Mouse (Mus musculus): ENCODE measurements at regions not wholly inside any gene's neighbourhood (a gene's known extent, or its start where the extent isn't known, plus 50 kb on each side); places are given as distances from the start of the nearest gene placed in this dataset.

DNA sequence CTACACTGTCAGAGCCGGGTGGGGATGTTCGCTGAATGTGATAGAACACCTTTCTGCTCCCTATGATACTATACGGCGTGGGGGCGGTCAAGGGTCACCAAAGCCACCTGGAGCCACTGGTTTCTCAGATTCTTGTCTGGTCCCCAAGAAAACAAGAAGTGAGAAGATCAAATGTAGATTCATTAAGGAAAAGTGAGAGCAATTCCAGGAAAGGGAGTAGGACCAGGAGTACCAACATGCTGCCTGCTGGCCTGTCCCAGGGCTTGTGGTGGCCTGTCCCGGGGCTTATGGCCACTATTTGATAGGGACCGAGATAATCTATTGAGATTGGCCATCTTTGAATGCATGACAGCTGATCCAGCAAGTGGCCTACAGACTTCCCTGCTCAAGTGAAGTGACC lies 58.8 kb upstream of the Fut8 start:
- DNase-seq (ENCODE audit: low read depth) = no peak

DNA sequence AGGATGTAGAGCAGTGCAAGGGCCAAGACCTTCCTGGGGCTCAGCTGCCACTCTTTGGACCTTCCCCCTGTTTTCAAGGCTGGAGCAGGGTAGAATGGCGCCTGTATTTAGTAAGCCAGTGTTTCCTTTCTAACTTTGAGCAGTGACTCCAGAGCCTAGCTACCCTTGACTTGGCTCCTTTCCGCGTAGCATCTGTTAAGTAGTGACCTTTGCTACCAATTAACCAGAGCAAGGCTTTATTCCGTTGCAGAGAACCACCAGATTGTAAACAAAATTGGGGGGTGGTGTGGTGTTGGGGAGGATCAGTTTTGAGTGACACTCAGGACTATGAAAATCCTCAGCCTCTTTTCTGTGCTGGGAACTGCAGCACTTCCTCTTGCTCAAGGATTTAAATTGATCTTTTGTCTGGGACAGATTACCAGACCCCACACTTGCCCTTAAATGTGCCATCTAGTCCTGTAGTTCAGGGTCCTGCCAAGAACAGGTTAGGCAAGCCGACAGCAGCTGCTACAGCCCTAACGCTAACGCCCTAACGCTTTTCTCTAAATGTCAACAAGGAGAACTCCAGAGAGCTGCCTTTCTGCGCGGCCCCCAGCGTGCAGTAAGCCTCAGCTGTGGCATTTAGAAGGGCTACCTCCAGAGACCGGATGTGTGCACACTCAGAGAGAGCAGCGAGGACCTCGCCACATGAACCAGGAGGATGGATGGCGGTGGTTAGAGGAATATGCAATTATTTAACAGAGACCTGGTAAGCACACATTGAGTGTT lies 59.9 kb upstream of the Fut8 start:
- DNase-seq (ENCODE audit: low read depth) = peak; percentile 50

DNA sequence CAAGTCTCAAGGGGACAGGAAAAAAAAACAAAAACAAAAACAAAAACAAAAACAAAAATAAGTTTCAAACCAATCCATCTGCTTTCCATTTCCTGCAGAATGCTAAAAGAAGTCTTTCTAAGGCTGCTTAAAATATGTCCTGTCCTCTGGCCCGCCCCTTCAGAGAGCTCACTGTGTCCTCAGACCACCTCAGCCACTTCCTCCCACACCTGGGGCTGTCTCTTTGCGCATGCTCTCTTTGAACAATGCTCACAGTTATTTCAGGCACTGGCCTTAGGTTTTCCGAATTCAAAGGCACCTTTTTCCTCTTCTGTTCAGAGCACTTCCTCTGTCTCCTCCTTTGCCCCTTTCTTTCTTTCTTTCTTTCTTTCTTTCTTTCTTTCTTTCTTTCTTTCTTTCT lies 60.6 kb upstream of the Fut8 start:
- peak; percentile 62 for DNase-seq (ENCODE audit: low read depth)

DNA sequence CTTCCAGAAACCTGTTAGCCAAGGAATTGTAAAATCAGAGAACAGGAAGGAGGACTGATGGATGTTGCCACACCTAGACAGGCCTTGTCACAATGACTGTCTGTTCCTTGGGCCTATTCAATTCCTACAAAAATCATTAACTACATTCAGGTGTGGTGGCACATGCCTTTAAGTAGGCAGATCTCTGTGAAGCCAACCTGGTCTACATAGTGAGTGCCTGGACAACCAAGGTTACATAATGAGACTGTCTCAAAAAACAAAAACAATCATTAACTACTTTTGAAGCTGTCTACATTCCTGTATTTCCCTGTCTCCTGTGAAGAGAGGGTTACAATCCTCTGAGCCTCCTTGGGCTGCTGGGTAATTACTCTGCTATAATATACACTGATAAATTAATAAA lies 63.9 kb upstream of the Fut8 start:
- no peak for DNase-seq (ENCODE audit: low read depth)

DNA sequence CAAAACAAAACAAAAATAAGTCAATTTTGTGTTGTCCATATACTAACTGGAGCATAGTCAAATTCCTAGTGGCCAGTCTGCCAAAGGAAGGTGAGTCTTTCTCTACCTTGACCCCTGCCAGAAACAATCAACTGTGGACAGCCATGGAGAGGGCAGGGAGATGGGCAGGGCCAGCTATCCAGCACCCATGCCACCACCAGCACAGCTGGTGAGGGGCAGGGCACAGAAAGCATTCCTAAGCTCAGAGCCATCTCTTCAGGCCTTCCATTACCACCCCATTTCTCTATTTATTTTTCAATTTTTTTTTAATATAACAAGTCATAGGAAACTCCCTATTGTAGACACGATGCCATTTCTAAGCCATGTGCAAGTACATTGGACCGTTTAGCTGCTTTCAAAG lies 65.4 kb upstream of the Fut8 start:
- no peak for DNase-seq (ENCODE audit: low read depth)

DNA sequence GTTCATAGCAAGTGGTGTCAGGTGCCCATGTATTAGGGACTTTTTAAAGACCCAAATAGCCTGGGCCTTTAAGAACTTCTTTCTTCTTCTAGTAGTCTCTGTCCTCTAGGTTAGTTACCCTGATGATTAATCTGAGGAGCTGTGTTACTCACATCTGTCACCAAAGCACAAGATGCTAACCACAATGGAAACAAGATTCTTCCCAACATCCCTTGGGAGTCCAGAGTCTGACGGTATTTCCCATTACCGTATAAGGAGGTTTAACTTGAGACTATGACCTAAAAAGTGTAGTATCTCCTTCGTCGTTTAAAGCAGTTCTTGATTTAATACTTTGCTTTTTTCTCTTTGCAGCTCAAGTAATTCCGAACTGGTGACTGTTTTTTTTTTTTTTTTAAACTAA lies 67.7 kb upstream of the Fut8 start:
- no peak for DNase-seq (ENCODE audit: low read depth)

DNA sequence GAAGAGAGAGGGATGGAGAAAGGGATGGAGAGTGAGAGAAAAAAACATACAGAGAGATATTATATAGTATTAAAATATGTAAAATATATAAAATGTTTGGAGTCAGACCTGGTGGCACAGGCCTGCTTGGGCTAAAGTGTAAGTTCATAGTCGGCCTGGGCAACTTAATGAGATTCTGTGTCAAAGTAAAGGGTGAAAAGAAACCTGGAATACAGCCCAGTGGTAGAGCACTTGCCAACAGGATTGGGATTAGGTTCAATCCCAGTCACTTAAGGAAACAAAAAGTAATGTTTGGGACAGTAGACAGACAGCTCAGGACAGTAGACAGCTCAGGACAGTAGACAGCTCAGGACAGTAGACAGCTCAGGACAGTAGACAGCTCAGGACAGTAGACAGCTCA lies 69.6 kb upstream of the Fut8 start:
- no peak for DNase-seq (ENCODE audit: low read depth)

DNA sequence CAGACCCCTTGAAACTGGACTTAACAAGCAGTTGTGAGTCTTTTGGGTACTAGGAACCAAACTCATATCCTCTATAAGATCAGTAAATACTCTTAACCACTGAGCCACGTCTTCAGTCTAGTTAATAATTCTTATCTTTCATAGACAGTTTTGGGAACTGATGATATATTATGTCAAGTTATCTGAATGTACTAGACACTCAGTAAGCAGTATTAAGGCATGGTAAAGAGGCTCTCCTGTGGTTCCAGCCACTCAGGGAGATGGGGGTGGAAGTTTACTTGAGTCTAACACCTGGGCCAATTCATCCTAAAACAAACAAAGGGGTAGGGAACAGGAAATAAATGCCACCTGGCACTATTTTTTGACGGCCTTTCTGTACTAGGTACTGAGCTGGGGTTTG lies 81.2 kb upstream of the Fut8 start:
- no peak for DNase-seq (ENCODE audit: low read depth)

DNA sequence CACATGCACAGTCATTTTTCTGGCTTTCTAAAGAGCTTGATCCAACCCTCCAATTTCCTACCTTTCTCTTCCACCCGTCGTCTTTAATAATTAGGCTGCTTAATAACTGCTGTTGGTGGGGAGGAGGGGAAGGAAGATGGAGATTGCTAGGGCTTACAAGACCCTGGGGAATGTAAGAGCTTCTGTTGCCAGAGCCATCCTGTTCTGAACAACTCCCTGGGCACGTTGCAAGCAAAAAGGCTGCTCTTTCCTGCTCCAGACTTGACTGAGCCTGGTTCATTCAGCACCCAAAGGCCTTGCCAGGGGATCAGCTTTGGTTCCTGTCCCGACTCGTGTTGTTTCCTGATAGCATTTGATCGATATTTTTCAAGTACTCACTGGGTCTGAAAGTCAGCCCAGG lies 82.3 kb upstream of the Fut8 start:
- no peak for DNase-seq (ENCODE audit: low read depth)

DNA sequence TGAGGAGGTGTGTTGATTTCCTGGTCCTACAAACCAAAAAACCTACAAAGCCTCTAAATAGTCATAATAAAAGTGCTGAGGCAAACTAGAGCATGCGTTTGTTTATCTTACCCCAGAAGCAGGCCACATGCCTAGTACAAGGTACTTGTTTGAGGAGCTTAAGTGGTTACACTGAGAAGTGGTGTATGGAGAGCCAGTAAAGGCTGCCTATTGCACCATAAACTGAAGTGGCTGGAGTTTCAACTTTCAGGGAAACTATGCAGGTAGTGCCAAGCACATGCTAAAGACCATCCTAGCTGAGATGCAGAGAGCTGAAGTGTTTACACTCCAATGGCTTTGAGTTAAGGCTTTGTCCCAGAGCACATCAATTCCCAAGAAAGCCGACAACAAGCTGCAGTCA lies 86.5 kb upstream of the Fut8 start:
- DNase-seq (ENCODE audit: low read depth) = no peak

DNA sequence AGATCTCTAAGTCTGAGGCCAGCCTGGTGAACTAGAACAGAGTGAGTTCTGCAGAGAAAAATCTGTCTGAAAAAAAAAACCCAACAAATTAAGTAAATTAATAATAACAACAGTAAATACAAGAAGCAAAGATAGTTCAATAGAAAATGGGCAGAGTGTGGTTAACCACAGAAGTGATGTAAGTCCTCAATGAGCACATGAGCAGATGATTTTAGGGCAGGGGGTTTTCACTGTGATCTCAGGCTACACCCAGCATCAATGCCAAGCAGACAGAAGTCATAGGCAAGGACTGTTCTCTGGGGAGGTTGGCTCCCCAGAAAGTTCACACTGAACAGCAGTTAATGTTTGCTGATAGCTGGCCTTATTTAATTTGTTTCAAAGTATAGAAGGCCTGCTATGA lies 88.1 kb upstream of the Fut8 start:
- no peak for DNase-seq (ENCODE audit: low read depth)

DNA sequence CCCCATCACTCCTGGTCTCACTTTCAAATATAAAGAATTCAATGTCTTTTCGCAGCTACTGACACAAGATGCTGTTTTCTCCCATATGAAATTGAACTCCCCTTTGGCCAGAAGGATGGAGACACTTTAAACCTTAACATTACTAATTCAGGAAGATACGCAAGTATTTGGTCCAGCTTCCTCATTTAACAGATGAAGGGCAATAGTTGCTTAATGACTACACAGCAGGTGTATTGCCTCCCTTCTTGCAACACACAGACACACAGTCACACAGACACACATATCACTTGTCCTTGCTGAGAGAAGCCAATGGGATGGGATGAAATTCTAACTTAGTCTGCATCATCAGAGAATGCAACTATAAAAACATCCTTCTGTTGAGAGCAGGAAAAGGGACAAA lies 89.8 kb upstream of the Fut8 start:
- DNase-seq (ENCODE audit: low read depth) = no peak

DNA sequence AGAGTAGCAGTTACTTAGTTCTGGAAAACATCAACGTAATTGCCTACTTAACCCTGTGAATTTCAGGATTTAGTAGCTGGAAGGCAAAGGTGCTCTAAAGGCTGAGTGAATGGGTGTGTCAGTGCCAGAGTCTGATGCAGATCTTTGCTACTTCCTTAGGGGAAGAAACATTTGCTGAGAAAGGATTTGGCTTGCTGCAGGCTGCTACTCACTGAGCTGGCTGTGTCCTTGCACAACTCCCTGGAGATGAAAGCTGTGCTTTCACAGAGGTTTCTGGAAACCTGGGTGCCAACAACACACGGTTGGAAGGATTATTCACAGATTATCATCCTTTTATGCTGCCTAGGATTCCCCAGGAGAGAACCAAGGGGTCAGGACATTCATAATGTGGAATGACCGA lies 94.0 kb upstream of the Fut8 start:
- DNase-seq (ENCODE audit: low read depth) = no peak

DNA sequence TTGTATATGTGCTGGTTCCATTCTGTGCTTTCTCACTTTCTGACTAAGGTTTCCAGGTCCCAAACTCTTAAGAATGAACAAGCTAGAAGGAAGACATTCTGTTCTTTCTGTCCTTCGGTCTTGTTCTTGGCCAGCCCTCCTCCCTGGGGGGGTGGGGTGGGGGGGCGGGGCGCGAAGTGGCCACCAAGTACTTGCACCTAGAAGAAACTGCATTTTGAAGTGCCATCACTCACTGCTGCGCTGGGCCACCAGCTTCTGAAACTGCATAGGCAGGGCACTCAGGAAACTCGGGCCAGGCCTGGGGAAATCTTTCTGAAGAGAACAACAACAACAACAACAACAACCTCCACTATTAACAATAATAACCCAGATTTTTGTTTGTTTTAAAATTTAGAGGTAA lies 94.4 kb upstream of the Fut8 start:
- no peak for DNase-seq (ENCODE audit: low read depth)

DNA sequence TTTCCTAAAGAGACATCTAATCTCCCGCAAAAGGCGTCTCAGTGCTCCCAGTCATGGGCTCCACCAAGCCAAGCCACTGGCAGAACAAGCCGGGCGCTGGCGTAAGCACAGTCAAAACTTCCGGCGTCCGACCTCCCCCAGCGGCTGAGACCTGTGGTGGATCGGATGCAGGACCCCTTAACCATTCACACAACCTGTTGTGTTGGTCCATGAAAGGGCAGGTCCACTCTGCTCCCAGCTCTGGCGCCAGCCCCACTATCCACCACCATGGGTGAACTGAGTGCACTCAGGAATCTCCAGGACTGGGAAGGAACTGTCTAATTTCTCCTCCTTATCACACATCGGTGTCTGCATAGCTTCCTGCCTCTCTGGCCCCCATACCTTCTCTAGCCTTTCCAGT lies 94.8 kb upstream of the Fut8 start:
- no peak for DNase-seq (ENCODE audit: low read depth)

DNA sequence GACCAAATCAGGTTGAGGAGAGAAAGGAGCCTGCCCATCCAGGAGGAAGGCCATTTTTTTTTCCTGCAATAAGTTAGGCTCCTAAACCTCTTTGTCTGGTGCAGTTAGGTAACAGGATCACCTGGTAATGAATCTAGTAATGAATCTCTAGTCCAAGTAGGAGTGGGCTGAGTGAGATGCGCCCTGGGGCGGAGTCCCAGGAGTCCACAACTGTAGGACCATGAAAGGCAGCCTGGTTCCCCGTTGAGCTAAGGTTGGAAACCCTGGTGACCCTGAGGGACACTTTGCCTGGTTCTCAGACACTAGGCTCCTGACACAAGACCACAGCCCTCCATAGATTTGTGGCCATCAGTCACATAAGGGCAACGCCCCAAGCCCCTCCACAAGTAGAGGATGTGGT lies 95.7 kb upstream of the Fut8 start:
- no peak for DNase-seq (ENCODE audit: low read depth)

DNA sequence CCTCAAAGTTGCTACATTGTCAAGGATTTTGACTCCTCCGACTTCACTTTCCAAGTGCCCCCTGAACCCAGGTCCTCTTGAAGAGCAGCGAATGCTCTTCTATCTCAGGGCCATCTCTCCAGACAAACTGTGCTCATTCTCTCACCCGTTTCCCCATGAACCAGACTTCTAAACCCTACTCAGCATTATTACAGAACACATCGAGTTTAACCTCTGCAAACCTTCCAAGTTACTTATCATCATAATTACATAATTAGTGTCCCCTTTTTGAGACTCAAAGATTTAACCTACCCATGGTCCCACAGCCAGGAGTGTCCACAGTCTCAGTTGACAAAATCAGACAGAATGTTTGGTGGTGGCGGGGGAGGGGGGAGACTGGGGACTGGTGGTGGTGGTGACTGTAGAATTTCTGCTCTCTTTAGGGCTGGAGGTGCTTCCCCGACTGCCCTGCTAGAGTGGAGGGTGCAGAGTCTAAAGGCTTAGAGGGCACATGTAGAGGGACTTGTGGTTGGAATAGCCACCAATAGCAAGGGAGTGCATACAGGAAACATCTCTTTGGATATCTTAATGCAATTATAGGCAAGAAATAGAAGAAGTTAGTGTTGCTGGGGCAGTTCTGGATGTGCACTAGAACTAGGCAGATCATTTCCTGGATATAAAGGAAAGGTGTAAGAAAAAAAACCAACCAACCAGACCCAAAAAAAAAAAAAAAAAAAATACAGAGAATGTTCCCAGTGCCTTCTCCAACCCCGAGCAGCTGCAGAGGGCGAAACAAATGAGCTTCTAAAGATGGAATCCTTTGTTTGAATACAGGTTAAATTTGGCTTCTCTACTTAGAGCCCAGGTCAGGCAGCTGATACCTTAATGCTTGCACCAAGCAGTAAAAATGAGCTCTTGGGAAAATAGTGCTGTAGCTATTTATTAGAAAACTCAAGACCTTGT lies 96.4 kb upstream of the Fut8 start:
- no peak for DNase-seq (ENCODE audit: low read depth)

DNA sequence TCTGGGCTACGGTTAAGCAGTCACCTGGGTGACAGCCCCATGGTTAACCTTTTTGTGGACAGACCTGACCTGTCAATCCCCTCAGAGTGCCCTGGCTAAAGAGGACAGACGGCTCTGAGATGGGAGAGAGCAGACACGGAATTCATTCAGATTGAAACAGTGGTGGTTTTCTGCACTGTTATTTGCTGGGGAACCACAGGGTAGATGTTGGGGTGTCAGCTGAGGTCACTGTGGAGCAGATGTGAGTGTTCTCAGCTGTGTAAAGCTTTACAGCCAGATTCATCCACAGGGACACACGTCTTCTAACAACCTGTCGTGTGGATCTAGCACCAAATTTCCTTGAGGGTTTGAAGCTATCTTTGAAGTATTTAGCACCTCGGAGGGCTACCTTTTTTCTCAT lies 97.3 kb upstream of the Fut8 start:
- no peak for DNase-seq (ENCODE audit: low read depth)

DNA sequence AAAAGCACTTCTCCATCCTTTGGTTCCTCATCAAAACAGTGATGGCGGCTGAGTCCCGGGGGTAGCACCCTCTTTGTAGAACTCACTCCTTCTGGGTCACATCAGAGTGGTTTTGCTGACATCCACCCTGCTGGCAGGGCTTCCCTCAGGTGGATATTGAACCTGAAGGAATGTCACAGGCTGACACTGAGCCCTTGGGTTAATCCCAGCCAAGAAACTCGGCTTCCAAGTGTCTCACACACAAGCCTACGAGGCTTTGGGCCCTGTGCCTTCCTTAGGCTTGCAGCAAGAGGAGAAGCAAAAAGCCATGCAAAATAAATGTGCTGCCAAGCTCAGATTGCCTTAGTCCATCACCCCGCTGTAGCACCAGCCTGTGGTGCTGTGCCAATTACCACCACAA lies 97.8 kb upstream of the Fut8 start:
- no peak for DNase-seq (ENCODE audit: low read depth)

DNA sequence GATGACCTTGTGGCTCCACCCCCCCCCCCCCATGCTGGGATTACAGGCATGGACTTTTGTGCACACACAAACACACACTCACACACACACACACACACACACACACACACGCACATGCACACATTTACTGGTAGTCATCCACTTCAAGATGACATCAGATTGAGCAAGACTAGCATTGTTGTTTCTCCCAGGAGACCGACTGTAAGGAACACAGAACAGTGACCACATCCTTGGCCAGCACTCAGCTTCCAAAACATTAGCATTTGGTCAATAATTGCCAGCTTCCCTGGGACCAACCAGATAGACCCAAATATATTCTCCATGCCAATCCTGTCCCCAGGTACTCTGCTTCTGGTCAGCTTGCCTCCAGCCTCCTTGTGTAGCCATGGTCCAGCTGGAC lies 98.2 kb upstream of the Fut8 start:
- no peak for DNase-seq (ENCODE audit: low read depth)

DNA sequence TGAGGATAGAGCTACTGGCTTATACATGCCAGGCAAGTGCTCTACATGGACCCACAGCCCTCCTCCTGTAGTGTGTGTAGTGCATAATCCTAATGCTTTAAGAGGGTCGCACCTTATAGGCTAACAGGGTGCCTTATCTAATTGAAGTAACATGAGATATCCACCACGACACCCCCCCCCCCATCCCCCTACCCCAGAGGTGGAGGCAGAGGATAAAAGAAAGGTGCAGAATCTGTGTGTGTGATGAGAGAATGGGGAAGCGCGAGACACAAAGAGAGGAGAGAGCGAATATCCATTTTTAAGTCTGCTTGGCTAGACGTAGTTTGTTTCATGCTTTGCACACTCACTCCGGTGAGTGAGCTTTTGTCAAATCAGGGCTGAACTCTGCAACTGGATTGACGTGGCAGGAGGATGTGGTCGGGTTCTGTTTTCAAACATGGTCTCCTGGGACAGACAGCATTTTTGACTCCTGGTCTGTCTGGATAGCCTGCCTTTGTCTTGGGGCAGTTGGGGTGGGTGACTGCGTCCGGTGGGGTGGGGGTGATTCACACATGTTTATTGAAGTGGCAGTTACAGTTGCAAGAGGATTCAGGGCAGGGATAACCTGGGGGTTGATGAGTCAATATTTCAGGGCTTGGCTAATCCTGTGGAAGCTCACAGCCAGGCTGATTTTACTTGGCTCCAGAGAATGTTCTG lies 99.3 kb upstream of the Fut8 start:
- DNase-seq (ENCODE audit: low read depth) = peak; percentile 70

DNA sequence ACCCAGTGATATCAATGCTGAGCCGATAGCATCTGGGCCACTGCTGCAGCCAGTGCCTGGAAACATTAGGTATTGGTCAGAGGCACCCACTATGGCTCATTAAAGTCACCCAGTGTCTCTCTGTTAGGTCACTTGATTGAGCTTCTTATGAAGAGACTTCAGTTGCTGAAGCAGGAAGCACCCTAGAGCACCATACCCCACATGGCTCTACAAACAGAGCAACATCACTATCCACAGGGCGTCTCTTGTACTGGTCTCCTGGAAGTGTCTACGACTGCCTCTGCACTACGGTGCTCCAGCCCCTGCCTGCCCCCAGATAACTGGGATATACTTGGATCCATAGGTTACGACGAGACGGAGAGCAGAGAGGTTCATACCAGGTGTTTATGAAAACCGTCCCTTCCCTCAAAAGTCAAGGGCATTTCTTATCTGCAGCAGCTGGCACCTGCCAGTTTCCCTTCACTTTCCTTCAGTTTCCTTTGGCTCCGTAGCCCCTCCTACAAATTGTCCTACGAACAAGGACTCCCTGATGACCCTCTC lies 100.6 kb upstream of the Fut8 start:
- DNase-seq (ENCODE audit: low read depth) = peak; percentile 36

DNA sequence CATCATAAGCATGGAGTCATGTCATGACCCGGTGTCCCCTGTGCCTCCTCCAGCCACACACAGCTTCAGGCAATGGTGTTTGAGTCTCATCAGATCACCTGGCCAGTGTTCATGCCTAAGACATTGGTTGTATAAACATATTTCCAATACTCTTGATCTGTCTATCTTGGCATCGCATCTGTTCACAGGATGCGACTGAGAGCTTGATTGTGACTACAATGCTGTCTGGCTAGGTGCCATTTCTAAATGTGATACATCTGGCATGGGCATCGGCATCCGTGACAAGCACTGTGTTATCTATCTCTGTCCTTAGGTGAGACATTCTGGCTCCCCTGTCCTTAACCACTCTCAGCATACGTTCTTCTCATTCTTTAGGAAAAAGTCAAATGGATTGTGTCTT lies 102.3 kb upstream of the Fut8 start:
- no peak for DNase-seq (ENCODE audit: low read depth)
